Mouse (Mus musculus) heart, embryonic 14.5 days (tissue): ENCODE measurements around the gene Bud13. TPM values are rescaled to one million over a fixed set of nuclear protein-coding genes. Genes with fewer than 3 reads are reported as not detected.

Experiments used
- ATAC-seq: fragments of 200-750 bp; cut with Nextera tagmentation; 2 replicates; pipeline ENCODE4 v1.8.0; 2017; ENCODE audit warnings: low read depth, moderate TSS enrichment; ENCODE audit not compliant: insufficient number of reproducible peaks, insufficient read depth, low FRiP score
- H3K27ac ChIP-seq, 2 experiments: fragments of 200-500 bp in 1 of 2; fragments of 300-500 bp in 1 of 2; sonication (generic) in 1 of 2; replicated peaks in 1 of 2; 2 replicates each; pipeline ENCODE4 v1.5.1; 2012 to 2014; ENCODE audit warnings: low read depth in 2 of 2, low read length in 2 of 2, control low read depth in 1 of 2, mild to moderate bottlenecking in 1 of 2, mixed read lengths in 1 of 2; ENCODE audit not compliant: control insufficient read depth in 1 of 2, insufficient read depth in 1 of 2
- H3K27me3 ChIP-seq: fragments of 300-500 bp; sonication (generic); 2 replicates; pipeline ENCODE4 v1.6.1; 2014; ENCODE audit warnings: mild to moderate bottlenecking, low read length, control low read depth; ENCODE audit not compliant: control insufficient read depth, insufficient read depth
- H3K36me3 ChIP-seq: fragments of 300-500 bp; sonication (generic); 2 replicates; pipeline ENCODE4 v1.6.1; 2014; ENCODE audit warnings: mild to moderate bottlenecking, control low read depth, low read length, mixed read lengths; ENCODE audit not compliant: control insufficient read depth, insufficient read depth
- H3K4me1 ChIP-seq, 2 experiments: fragments of 200-500 bp in 1 of 2; fragments of 300-500 bp in 1 of 2; sonication (generic) in 1 of 2; 2 replicates each; pipeline ENCODE4 v1.6.1; 2012 to 2014; ENCODE audit warnings: low read length in 2 of 2, control low read depth in 1 of 2, mixed read lengths in 1 of 2; ENCODE audit not compliant: control insufficient read depth in 2 of 2, insufficient read depth in 2 of 2
- H3K4me2 ChIP-seq: fragments of 300-500 bp; sonication (generic); 2 replicates; pipeline ENCODE4 v1.6.1; 2014; ENCODE audit warnings: mild to moderate bottlenecking, low read length
- H3K4me3 ChIP-seq, 2 experiments: fragments of 200-500 bp in 1 of 2; fragments of 300-500 bp in 1 of 2; sonication (generic) in 1 of 2; 2 replicates each; pipeline ENCODE4 v1.5.1; 2012 to 2014; ENCODE audit warnings: low read length in 2 of 2, mild to moderate bottlenecking in 2 of 2, control low read depth in 1 of 2, low read depth in 1 of 2, moderate library complexity in 1 of 2; ENCODE audit not compliant: control insufficient read depth in 1 of 2, insufficient read depth in 1 of 2
- H3K9ac ChIP-seq: fragments of 300-500 bp; sonication (generic); 2 replicates; pipeline ENCODE4 v1.6.1; 2014; ENCODE audit warnings: mild to moderate bottlenecking, low read length
- H3K9me3 ChIP-seq: fragments of 300-500 bp; sonication (generic); 2 replicates; pipeline ENCODE4 v1.6.1; 2016; ENCODE audit warnings: low read length, control low read depth; ENCODE audit not compliant: control insufficient read depth
- WGBS: fragments of 180-500 bp; shearing (Covaris S2); extraction: QIAGEN DNeasy Blood & Tissue Kit; methylation state at CpG from one replicate; pipeline ENCODE4 v1.1.7; 2014; 5-methylcytosine and 5-hydroxymethylcytosine counted together
- polyA plus RNA-seq: library from polyadenylated mRNA; unstranded; fragments of >200 nt; fragmentation: Nextera tagmentation; extraction: Ambion mirVana; gene quantifications from 2 replicates; pipeline ENCODE4 v1.2.1, GENCODE M21; 2014

Bud13 gene
- polyA plus RNA-seq = 11.2 and 13.8 TPM in 2 replicates

GRCm38 (mm10) chr9:46282631-46283436 lies at the start of gene Bud13:
TSS of gene Bud13 (plus strand) at chr9:46283008.
- Histone ChIP-seq H3K36me3 (peaks cover 62% of the 10 kb centered on the region), H3K9ac (peak within 1 kb of the TSS; percentile 90), H3K4me2 (peak within 1 kb of the TSS; percentile 73), H3K9me3 (no peaks in the 10 kb centered on the region), H3K27me3 (no peaks in the 10 kb centered on the region), H3K4me3 (peak within 1 kb of the TSS; percentile 85 to 88), H3K4me1 (peaks cover 0 to 8% of the 10 kb centered on the region in 2 experiments; a peak in 2 of 4 replicates), H3K27ac (peak within 1 kb of the TSS; percentile 42 to 80)
- under 1% methylated on average over 55 of the region's 55 CpGs for WGBS
- peak; percentile 80 for ATAC-seq

GRCm38 (mm10) chr9:46235196-46235595 lies 47.6 kb upstream of the Bud13 start:
- Histone ChIP-seq H3K4me3 (no peak overlapping the region), H3K4me2 (no peak overlapping the region), H3K27me3 (peaks cover 6% of the 10 kb centered on the region), H3K9me3 (no peaks in the 10 kb centered on the region), H3K4me1 (peaks cover 4 to 5% of the 10 kb centered on the region in 2 experiments; a peak in 3 of 4 replicates), H3K9ac (no peak overlapping the region), H3K27ac (no peak overlapping the region), H3K36me3 (no peaks in the 10 kb centered on the region)
- 83% methylated on average over 6 of the region's 6 CpGs for WGBS
- no peak for ATAC-seq

- H3K4me2 ChIP-seq = no peak within 1 kb of the TSS
- no peak within 1 kb of the TSS for H3K9ac ChIP-seq
- peaks cover 6% of the 10 kb centered on the region for H3K27me3 ChIP-seq
- no peak for ATAC-seq
- H3K4me1 ChIP-seq = peaks cover 1 to 3% of the 10 kb centered on the region in 2 experiments; a peak in 3 of 4 replicates
- no peak within 1 kb of the TSS for H3K27ac ChIP-seq
- H3K4me3 ChIP-seq = no peak within 1 kb of the TSS
- no peaks in the 10 kb centered on the region for H3K9me3 ChIP-seq
- H3K36me3 ChIP-seq = no peaks in the 10 kb centered on the region
Observed at GRCm38 (mm10) chr9:46235596-46235648, 47.4 kb upstream of the Bud13 start, which contains the start of gene Apoc3. TSS of gene Apoc3 (minus strand) at chr9:46235636.

GRCm38 (mm10) chr9:46235649-46236048 lies 47.2 kb upstream of the Bud13 start:
- Histone ChIP-seq H3K4me3 (no peak overlapping the region), H3K9ac (no peak overlapping the region), H3K9me3 (no peaks in the 10 kb centered on the region), H3K4me2 (no peak overlapping the region), H3K27ac (no peak overlapping the region), H3K4me1 (peaks cover 0 to under 1% of the 10 kb centered on the region in 2 experiments; a peak in 1 of 4 replicates), H3K27me3 (peaks cover 5% of the 10 kb centered on the region), H3K36me3 (no peaks in the 10 kb centered on the region)
- WGBS = 57% methylated on average over 4 of the region's 4 CpGs
- no peak for ATAC-seq

- Histone ChIP-seq H3K4me2 (no peak overlapping the region), H3K9me3 (no peaks in the 10 kb centered on the region), H3K9ac (no peak overlapping the region), H3K27ac (no peak overlapping the region), H3K4me1 (peaks cover 6 to 10% of the 10 kb centered on the region in 2 experiments; a peak in 3 of 4 replicates), H3K36me3 (no peaks in the 10 kb centered on the region), H3K27me3 (no peaks in the 10 kb centered on the region), H3K4me3 (no peak overlapping the region)
- ATAC-seq = no peak
- WGBS = 79% methylated on average over 7 of the region's 7 CpGs
Observed at GRCm38 (mm10) chr9:46238850-46239249, 44.0 kb upstream of the Bud13 start.

- no peaks in the 10 kb centered on the region for H3K36me3 ChIP-seq
- H3K27me3 ChIP-seq = no peaks in the 10 kb centered on the region
- no peak for ATAC-seq
- no peak within 1 kb of the TSS for H3K4me2 ChIP-seq
- H3K27ac ChIP-seq = no peak within 1 kb of the TSS
- no peak within 1 kb of the TSS for H3K9ac ChIP-seq
- H3K9me3 ChIP-seq = no peaks in the 10 kb centered on the region
- H3K4me1 ChIP-seq = peaks cover 6 to 11% of the 10 kb centered on the region in 2 experiments; a peak in 3 of 4 replicates
- WGBS = 61% methylated on average over 7 of the region's 7 CpGs
- H3K4me3 ChIP-seq = no peak within 1 kb of the TSS
Observed at GRCm38 (mm10) chr9:46240526-46241153, 42.2 kb upstream of the Bud13 start, which contains the start of gene Apoa4. TSS of gene Apoa4 (plus strand) at chr9:46240696.

- no peak for ATAC-seq
- Histone ChIP-seq H3K9me3 (no peaks in the 10 kb centered on the region), H3K27ac (no peak overlapping the region), H3K4me2 (no peak overlapping the region), H3K4me1 (peaks cover 6 to 11% of the 10 kb centered on the region in 2 experiments; a peak in 3 of 4 replicates), H3K9ac (no peak overlapping the region), H3K36me3 (no peaks in the 10 kb centered on the region), H3K4me3 (no peak overlapping the region), H3K27me3 (no peaks in the 10 kb centered on the region)
- WGBS = 71% methylated on average over 2 of the region's 2 CpGs
Observed at GRCm38 (mm10) chr9:46241818-46242217, 41.0 kb upstream of the Bud13 start.
